Mouse (Mus musculus): ENCODE measurements around the gene Zdhhc17.

- TF ChIP-seq MAFK (IDR thresholded peaks at IDR 0.05; ENCODE audit: insufficient replicate concordance, low read length) (no peak), CTCF (conservative IDR thresholded peaks at IDR 0.05 in 1 of 2, IDR thresholded peaks at IDR 0.05 in 1 of 2; ENCODE audit: low read depth in 2 of 2, low read length in 2 of 2) (no peak), TBP (conservative IDR thresholded peaks at IDR 0.05; ENCODE audit: low read depth, low read length) (no peak), ZMIZ1 (IDR thresholded peaks at IDR 0.05; ENCODE audit: low read depth, low read length) (no peak), USF1 (IDR thresholded peaks at IDR 0.05; ENCODE audit: low read depth, low read length) (no peak), E2F4 (IDR thresholded peaks at IDR 0.05; ENCODE audit: insufficient replicate concordance, low read depth, low read length) (no peak), JUND (conservative IDR thresholded peaks at IDR 0.05; ENCODE audit: low read depth, low read length) (no peak), NRF1 (IDR thresholded peaks at IDR 0.05; ENCODE audit: low read depth, low read length) (no peak), MYC (IDR thresholded peaks at IDR 0.05; ENCODE audit: low read depth, low read length) (no peak), JUN (IDR thresholded peaks at IDR 0.05; ENCODE audit: insufficient read depth, low read depth, low read length) (no peak), HCFC1 (IDR thresholded peaks at IDR 0.05; ENCODE audit: low read depth, low read length) (no peak), ZKSCAN1 (IDR thresholded peaks at IDR 0.05; ENCODE audit: borderline replicate concordance, low read depth, low read length) (no peak), EP300 (IDR thresholded peaks at IDR 0.05; ENCODE audit: low read length) (no peak), POLR2A (IDR thresholded peaks at IDR 0.05; ENCODE audit: low read depth, low read length) (no peak)
Observed at GRCm38 (mm10) chr10:110921890-110922289, 88.0 kb downstream of the Zdhhc17 start.
